Mouse (Mus musculus) cerebellum, adult 8-10 months (tissue): Measurements from ENCODE around the gene Sidt2.

ENCODE experiments used
- DNase-seq: peaks from one replicate; pipeline ENCODE4 v3.0.0; 2022

Gene Sidt2

DNA sequence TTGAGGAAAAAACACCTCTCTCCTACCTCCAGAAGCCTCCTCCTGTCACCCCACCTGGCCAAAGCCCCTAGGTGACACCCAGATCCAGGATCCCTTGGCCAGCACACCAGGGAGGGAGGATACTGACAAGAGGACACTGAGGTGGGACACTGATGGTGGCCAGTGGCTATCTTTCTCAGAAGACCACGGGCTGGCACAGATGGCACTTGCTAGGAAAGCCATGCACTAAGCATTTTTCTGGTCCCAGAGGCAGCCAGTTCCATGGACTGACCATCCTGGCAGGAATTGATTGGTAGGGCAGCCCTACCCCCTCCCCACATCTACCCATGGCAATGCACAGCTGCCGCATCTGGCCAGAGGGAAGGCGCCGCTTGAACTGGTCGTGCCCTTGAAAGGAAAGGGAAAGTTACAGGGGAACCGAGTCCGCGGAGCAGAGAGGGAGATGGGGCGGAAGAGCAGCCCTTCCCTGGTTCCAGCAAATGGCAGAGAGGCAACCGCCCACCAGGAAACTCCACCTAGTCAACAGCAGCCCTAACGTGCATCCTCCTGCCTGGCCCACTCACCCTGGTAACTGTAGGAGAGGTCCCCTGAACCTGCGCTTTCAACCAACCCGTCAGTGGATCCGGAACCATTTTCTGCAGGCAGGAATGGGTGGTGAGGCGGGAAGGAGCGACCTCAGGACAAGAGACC lies 8.7 kb downstream of the Sidt2 start:
- no peak for DNase-seq

DNA sequence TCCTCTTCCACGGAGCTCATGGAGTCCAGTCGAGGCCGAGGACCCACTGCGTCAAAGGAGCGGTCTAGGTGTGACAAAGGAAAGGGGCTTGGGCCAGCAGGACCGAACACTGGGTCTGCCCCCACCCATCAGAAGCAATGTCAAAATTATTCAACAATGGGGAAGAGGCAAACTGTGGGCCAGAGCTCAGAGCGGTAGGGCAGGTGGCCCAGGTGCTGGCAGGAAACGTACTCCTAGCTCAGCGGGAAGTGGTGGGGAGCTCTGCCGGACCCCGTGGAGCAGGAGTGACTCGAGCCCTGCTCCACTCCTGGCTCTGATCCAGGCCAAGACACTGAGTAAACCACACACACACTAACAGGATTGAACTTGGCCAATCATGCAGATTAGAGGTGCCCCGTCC lies 9.3 kb downstream of the Sidt2 start:
- DNase-seq: peak; percentile 56

- DNase-seq: peak; percentile 52
These were observed 10.3 kb downstream of the Sidt2 start for GRCm38 (mm10) chr9:45944506-45945400.

- DNase-seq: no peak
These were observed 11.2 kb downstream of the Sidt2 start for GRCm38 (mm10) chr9:45943628-45944505.

DNA sequence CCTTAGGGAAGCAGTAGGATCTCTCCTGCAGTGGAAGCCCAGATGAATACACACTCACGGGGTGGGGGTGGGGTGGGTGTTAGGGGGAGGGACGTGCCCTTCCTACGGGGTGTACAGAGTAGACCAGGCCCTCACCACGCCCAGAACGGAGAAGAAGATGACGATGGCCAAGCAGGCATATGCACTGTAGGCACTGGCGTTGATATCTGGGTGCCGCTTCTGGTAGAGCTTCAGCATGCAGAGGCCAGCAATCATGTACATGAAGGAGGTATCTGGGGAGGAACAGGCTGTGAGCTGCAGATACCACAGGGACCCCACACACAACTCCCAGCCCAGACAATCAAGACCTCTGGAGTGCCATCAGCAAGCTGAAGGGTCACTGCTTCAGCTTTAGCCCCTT lies 12.1 kb downstream of the Sidt2 start:
- DNase-seq: no peak

DNA sequence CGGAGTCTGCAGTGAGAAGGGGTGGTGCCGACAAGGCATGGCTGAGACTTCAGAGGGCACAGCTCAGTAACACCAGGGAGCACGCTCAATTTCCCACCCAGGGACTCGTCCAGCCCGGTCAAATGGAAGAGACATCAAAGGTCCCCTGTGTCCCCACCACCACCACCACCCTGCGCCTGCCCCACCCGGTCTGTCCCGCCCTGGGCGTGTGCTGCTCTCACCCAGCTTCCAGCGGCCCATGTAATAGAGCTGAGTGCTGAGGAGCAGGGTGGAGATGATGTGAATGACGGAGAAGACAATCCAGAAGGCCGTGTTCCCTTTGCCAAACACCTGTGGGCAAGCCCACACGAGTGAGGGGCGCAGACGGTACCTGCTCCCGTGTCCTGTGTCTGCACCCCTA lies 12.6 kb downstream of the Sidt2 start:
- DNase-seq: no peak

GRCm38 (mm10) chr9:45941329-45941888 lies 13.6 kb downstream of the Sidt2 start:
- DNase-seq: no peak

GRCm38 (mm10) chr9:45939794-45940193 lies 15.3 kb downstream of the Sidt2 start:
- no peak for DNase-seq

DNA sequence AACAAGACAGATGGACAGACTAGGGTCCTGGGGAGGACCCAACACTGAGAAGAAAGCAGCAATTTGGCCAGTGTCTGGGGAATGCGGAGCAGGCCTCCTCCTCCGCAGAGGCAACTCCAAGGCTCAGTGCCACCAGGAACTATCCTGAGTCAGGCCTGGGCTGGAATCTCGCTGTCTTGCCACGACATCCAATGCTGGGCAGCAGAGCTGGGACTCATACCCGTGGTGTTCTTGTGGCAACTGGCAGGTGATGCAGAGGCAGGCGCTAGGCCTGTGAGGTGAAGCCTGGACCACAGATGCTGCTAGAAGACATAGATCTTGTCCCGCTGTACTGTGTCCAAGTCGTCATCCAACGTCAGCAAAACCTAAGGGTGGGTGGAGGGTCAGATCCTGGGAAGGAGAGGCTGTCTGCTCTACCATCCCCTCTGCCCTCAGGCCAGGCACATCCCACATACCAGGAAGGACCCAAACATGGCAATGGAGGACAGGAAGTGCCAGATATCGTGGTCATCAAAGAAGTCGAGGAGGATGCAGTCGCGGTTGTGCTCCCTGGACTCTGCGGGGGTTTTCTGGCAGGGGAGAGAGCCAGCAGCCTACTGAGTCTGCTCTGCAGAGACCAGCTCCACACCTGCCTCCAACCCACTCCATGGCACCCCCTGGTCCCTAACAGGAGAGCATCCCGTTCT lies 16.0 kb downstream of the Sidt2 start:
- no peak for DNase-seq

DNA sequence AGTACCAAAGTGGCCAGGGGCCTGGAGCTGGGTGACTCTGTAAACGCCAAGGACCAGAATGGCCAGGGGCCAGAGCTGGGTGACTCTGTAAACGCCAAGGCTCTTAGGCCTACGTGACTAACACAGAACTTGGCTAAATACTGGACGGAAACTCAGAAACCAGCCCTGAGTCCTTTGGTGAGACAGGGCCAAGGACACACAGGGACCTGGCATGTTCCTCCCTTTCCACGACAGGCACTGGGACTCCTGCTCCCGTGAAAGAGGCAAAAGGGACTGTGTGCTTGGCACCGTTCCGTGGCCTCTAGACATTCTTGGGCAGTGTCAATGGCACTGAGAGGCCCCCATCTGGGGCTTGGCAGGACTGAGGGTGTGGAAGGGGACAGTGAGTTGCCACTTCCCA lies 17.0 kb downstream of the Sidt2 start:
- DNase-seq: no peak

GRCm38 (mm10) chr9:45936883-45937282 lies 18.2 kb downstream of the Sidt2 start:
- DNase-seq: no peak

- DNase-seq: no peak
These were observed 19.3 kb downstream of the Sidt2 start, which contains the start of gene Tagln for GRCm38 (mm10) chr9:45935628-45936210. Tagln (minus strand) TSS chr9:45936058.

DNA sequence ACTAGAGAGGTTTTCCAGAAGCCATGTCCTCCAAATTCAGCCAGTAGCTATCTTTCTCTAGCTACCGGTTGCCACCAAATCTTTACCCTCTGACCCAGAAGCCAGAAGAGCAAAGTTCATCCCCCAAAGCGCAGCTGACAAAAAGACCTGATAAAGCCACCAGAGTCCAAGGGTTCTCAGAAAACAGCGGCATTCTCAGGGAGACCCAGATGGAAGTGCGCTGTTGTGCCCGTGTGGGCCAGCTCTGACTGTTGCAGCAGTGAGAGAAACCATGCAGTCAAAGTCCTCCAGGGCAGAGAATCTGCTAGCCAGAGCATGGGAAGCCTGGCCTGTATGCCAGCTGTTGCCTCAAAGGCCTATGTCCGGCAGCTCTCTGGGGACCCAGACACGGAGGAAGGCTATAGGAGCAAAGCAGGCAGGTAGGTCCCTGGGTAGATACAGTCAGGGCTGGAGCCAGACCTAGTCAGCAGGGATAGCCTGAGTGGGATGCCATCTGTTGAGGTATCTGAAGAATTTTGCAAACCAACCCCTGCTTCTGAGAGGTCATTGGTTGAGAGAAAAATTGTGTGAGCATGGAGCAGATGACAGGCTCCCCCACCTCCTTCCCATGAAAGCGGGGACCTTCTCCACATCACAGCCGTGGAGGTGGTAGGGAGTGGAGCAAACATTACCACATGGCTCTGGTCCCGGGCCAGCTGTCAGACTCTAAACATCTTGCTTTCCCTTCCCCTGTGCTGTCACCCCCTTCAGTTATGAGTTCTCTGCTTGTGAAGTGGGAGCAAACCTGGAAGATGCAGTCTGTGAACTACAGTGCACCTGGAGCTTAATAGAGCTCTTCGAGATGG lies 22.3 kb downstream of the Sidt2 start:
- DNase-seq: no peak

DNA sequence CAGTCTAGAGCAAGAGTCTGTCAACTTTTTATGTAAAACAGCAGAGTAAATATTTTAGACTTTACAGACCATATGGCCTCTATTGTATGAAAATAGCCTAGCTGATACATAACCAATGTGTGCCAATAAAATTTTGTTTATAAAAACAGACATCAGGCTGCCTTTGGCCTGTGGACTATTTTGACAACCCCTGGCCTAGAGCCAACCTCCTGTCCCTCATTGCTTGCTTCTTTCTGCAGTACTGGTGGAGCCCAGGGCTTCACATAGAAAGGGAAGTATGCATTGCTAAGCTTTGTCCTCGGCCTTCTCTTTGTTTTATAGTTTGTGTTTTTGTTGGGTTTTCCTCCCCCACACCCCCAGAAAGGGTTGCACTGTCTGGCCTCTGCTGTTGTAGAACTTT lies 23.1 kb downstream of the Sidt2 start:
- DNase-seq: no peak

GRCm38 (mm10) chr9:45929285-45929684 lies 25.8 kb downstream of the Sidt2 start:
- DNase-seq: no peak

GRCm38 (mm10) chr9:45919895-45920294 lies 35.2 kb downstream of the Sidt2 start:
- DNase-seq: no peak

DNA sequence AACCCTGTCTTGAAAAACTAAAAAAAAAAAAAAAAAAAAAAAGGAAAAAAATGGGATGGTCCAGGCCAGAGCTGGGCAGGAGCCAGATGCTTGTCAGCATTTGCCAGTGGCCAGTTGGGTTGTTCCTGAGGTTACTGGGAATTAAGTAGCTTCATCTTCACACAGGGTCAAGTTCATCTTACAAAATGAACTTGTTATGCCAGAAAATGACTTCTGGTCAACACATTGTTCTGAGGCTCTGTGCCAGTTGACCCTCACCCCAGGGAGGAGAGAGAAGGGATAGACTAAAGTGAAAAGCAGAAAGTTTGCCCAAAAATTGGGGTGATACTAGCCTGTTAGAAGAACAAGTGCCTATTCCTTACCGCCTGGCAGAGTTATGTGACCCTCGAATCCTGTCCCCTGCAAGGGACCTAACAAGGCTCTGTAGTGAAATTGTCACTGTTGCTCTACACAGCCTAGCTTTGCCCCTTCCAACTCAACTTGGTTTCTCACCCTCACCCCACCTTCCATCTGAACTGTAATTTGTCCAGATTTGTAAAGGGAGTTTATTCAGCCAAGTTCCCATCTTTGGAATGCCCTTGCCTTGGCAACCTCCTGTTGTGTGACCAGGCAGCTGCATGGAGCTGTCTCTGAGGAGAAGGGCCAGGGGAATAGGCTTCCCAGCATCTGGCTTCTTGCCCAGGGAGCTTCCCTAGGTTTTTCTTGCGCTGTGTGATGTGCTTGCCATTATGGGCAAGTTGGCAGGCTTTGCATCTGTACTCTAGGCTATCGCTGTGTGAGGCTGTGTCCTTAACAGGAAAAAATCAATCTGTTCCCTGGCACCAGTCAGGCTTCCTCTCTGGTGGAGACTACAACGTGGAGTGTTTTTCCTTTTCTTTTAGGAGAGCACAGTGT lies 37.8 kb downstream of the Sidt2 start:
- no peak for DNase-seq

GRCm38 (mm10) chr9:45915659-45916058 lies 39.4 kb downstream of the Sidt2 start:
- no peak for DNase-seq

DNA sequence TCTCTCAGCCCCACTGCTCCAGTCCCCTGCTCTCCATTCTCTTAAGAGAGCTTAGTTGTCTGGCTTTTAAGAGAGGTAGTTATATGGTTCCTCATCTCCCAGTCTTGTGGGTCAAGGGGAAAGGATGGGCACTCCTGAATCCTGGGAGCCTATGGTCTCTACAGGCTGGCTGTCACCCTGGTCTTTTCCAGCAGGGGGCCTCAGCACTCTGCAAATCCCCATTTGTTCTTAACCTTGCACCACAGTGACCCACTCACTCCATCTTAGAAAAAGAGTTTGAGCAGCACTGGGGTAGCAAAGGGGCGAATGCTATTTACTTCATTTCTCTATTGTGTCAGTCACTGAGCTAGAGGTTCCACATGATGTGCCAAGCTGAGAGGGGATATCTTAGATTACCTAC lies 43.4 kb downstream of the Sidt2 start:
- DNase-seq: no peak

DNA sequence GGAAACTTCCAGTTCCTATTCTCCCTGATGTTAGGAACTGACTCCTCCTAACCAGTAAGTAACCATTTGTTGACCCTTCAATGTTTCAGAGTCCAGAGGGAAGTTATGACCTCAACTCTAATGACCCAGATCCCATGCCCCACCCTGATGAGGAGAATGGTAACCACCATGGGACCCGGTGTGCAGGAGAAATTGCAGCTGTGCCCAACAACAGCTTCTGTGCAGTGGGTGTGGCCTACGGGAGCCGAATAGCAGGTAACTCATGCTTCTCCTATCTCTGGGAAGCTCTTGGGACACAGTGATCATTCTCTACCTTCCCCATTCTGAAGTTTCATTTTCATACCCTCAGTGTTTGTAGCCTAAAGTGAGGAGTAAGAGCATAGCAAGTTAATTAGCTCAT lies 44.1 kb downstream of the Sidt2 start:
- DNase-seq: no peak
